Mouse (Mus musculus) left cerebral cortex, postnatal 10 days (tissue): ENCODE data around the gene Slc38a2. TPM values are rescaled to one million over a fixed set of nuclear protein-coding genes. Genes with fewer than 3 reads are reported as not detected.

Experiments
- DNase-seq, 2 experiments: peaks; one replicate each; pipeline ENCODE4 v3.0.0; 2021 to 2022; ENCODE audit warnings: low spot score in 2 of 2, mixed read lengths in 1 of 2; ENCODE audit errors: extremely low spot score in 1 of 2
- intact Hi-C: fragments of 180-260 bp; cut with DNase I; formaldehyde crosslinking; loops from one replicate; pipeline ENCODE4 v1.15.1; 2025
- total RNA-seq, 2 experiments: library from RNA; stranded (reverse); gene quantifications; 2 replicates each; pipeline ENCODE4 v1.2.3; 2021

Gene Slc38a2
- total RNA-seq, 2 experiments from 2014 or later: 69.3 to 72.2 TPM

GRCm38 (mm10) chr15:96724506-96724905, 25.0 kb upstream of the Slc38a2 start:
- intact Hi-C loops: no loop called here
- DNase-seq: no peak

GRCm38 (mm10) chr15:96722228-96722627, 22.7 kb upstream of the Slc38a2 start:
- DNase-seq: no peak
- intact Hi-C loops: no loop called here

DNA sequence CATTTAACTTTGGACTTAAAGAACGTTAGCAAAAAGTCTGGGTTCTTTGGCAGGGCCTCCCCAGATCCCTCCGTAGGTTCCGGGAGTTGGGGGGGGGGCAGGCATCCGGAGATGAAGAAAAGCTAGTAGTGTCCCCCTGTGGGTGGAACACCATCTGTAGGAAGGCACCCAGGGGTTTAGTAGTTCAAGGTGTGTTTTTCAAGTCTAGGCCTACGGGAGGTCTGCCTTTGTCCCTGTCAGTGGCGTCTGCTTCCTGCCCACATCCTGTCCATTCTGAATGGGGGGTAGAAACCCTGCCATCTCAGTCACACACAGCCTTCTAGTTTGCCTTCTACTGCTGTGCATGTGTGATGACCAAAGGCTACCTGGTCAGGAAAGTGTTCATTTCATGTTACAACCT, 20.6 kb upstream of the Slc38a2 start:
- intact Hi-C loops: no loop called here
- peak in 1 of 2 experiments; percentile 31 for DNase-seq

- peak in 1 of 2 experiments; percentile 66 for DNase-seq
Observed at GRCm38 (mm10) chr15:96718466-96718865, 18.9 kb upstream of the Slc38a2 start.

GRCm38 (mm10) chr15:96717181-96717580, 17.7 kb upstream of the Slc38a2 start:
- intact Hi-C loops: no loop called here
- no peak for DNase-seq

More at GRCm38 (mm10) chr15:96718466-96718865, 18.9 kb upstream of the Slc38a2 start:
- intact Hi-C loops: no loop called here

- no peak for DNase-seq
- intact Hi-C loops: no loop called here
Observed at GRCm38 (mm10) chr15:96716371-96716770, 16.8 kb upstream of the Slc38a2 start.

DNA sequence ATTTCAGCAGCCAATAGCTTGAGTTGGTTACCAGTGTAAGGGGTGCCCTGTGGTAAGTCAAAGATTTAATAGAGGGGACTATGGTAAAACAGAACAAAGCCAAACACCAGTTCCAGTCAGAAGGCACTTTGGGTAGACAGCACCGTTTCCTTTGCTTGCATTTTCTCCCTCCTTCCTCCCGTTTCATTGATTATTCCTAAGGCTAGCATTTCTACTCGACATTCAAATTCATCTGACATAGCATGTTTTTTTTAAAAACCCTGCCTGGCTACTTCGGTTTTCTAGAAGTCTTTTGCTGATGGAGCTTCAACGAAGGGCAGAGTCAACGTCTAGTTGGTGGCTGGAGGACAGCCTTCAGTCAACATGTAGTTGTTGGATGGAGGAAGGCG, 16.2 kb upstream of the Slc38a2 start:
- intact Hi-C loops: no loop called here
- DNase-seq: no peak

- intact Hi-C loops: no loop called here
- DNase-seq: no peak
Observed at GRCm38 (mm10) chr15:96715079-96715691, 15.7 kb upstream of the Slc38a2 start.

GRCm38 (mm10) chr15:96714676-96715016, 15.1 kb upstream of the Slc38a2 start:
- DNase-seq: no peak
- intact Hi-C loops: no loop called here

DNA sequence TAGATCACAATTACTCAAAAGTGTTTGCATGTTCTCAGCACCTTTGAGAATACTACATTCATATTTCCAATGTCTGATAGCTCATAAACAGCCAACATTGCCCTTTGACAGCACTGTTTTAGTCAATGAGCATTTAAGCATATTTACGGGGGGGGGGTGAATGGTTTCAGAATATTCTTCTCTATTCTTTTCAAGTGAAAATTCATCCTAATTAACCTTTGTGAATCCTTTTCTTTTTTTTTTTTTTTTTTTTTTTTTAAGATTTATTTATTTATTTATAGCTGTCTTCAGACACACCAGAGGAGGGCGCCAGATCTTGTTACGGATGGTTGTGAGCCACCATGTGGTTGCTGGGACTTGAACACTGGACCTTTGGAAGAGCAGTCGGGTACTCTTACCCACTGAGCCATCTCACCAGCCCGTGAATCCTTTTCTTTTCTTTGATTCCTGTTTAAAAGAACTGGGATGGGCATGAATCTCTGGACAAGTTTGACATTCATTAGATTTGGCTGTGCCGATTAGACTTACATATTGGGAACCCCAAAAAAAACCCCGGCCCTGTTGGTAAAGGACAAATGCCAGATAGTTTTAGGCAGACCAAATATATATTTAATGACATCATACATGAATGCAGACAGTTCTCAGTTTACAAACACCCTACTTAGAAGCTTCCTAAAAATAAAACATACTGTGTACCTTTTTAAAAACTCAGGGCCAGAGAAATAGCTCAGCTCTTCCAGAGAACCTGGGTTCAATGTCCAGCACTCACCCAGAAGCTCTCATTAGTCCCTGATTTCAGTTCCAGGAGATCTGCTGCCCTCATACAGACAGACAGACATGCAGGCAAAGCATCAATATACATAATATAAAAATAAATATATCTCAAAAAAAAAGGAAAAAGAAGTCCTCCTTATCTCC, 14.5 kb upstream of the Slc38a2 start:
- intact Hi-C loops: no loop called here
- DNase-seq: no peak

- DNase-seq: no peak
- intact Hi-C loops: no loop called here
Observed at GRCm38 (mm10) chr15:96712338-96712737, 12.8 kb upstream of the Slc38a2 start.

- no peak for DNase-seq
- intact Hi-C loops: no loop called here
Observed at GRCm38 (mm10) chr15:96711664-96712063, 12.1 kb upstream of the Slc38a2 start.

- no peak for DNase-seq
- intact Hi-C loops: no loop called here
Observed at GRCm38 (mm10) chr15:96710352-96711114, 11.0 kb upstream of the Slc38a2 start.

GRCm38 (mm10) chr15:96709491-96710351, 10.2 kb upstream of the Slc38a2 start:
- intact Hi-C loops: no loop called here
- DNase-seq: peak; percentile 97 to 98

- DNase-seq: no peak
- intact Hi-C loops: no loop called here
Observed at GRCm38 (mm10) chr15:96708976-96709490, 9.5 kb upstream of the Slc38a2 start.

DNA sequence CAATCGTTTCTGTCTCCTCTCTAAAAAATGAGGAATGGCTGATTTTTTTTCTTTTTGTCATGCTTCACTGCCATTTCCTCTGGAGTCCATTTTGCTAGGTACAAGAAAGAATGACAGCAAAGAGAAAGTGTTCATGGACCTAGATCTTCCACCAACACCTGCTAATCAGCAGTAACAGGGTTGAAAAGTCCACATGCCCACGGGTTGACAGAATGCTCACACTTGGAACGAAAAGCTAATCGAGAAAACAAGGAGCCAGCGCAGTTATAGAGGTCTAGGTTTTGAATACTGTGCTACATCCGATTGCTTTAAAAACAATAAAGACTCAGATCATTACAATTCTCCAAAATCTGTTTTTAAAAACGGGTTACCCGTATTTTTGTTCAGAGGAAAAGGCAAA, 8.9 kb upstream of the Slc38a2 start:
- intact Hi-C loops: no loop called here
- DNase-seq: no peak

DNA sequence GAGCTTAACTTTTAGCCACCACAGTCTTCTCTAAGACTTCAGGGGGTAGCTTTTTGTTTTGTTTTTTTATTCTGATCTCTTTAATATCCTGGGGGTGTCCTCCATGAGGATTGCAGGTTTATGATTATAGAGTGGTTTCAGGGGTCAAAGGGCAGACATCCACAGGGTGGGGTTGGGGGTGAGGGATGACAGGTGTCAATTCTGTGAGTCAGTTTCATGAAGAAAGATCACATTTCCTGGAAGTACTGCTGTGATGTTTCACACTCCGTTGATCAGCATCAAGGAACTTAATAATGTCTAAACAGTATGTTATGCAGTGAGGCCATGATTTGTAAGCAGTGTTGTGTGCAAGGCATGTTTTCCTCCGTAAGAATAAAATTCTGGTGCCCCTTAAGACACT, 8.4 kb upstream of the Slc38a2 start:
- intact Hi-C loops: no loop called here
- DNase-seq: no peak

GRCm38 (mm10) chr15:96702466-96703031, 3.0 kb upstream of the Slc38a2 start:
- intact Hi-C loops: no loop called here
- no peak for DNase-seq
